ENCODE assay signal across 8 mouse cellular contexts in the genomic region with DNA sequence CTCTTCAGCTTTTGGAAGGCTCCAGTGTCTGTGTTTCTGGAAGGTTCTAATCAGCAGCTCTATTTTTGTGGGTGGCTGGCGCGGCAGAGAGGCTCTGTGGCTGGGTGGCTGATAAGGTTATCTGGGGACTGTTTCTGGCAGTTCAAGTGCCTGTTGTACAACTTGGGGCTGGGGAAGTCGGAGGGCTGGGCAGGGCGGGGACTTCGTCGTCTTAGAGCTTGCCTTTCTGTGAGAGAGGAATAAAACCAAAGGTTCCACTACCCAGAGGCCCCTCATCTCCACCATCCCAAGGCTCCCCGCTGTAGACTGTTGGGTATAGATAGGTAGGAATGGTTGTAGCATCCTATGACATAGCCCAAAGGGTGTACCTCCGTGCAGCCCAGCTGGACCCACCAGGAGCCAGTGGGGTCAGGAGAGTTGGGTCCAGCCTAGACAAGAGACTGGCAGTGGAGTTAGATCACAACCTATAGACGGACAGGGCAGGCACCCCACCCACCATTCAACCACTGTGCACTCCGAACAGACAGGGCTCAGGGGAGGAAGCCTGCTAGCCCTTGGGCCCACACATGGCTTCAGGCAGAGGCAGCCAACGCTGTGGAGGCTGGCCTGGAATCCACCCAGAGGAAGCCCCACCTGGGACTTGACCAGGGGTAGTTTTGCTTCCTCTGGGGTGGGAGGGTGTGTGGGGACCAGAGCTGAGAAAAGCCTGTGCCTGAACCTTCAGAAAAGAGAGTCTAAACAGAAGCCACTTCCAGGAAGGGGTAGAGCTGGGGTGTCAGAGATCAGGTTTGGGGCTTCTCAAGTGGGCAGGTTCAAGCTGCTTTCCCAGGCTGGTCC.
DNase-seq lines count a peak whose midpoint lies in the region; ATAC-seq lines count a peak whose summit lies in the region.

No protein-coding gene starts in this region.

- peak overlapping the region; percentile 37 for H3K4me2 ChIP-seq in heart, embryonic 15.5 days

- no peaks in the 10 kb centered on the region for H3K27me3 ChIP-seq in heart, embryonic 15.5 days

- ATAC-seq in heart, embryonic 15.5 days (replicated peaks; ENCODE audit: insufficient number of reproducible peaks, insufficient read depth, low FRiP score, low read depth): peak; percentile 79
- ATAC-seq in monocyte, adult 5-6 weeks (replicated peaks; ENCODE audit: insufficient number of reproducible peaks, low FRiP score, low TSS enrichment, poor library complexity, severe bottlenecking): peak; percentile 23; the same call in 1 of the 2 replicates

- 15% methylated on average over 11 of the region's 11 CpGs for WGBS in heart, embryonic 15.5 days

- no peaks in the 10 kb centered on the region for H3K9me3 ChIP-seq in heart, embryonic 15.5 days (replicated peaks)

- peaks cover 71% of the 10 kb centered on the region for H3K4me1 ChIP-seq in heart, embryonic 15.5 days (replicated peaks)

- peak; percentile 24 for DNase-seq in adrenal gland, postnatal 14 days
- no peak for DNase-seq in adrenal gland, postnatal 4 days (ENCODE audit: low spot score in 2 of 2)
- peak; percentile 95 for DNase-seq in MEL-GATA-1-ER (ENCODE audit: extremely low read depth, low read depth)
- DNase-seq in cerebellum, adult 11 months: no peak
- DNase-seq in kidney, postnatal 14 days: no peak
- DNase-seq in Muller cell, postnatal 12 days (ENCODE audit: inconsistent ontology term): no peak

- no peak overlapping the region for H3K4me3 ChIP-seq in heart, embryonic 15.5 days

- no peaks in the 10 kb centered on the region for H3K36me3 ChIP-seq in heart, embryonic 15.5 days

- H3K9ac ChIP-seq in heart, embryonic 15.5 days: no peak overlapping the region

- H3K27ac ChIP-seq in heart, embryonic 15.5 days: peak overlapping the region; percentile 89

Comparison
In these comparisons a context has a peak if more than half of its experiments do, and no peak if none do; other contexts are left out.
1. DNase-seq: peak in adrenal gland, postnatal 14 days (single experiment) and MEL-GATA-1-ER (single experiment); none in adrenal gland, postnatal 4 days (0 of 2), cerebellum, adult 11 months (single experiment), kidney, postnatal 14 days (single experiment) and Muller cell, postnatal 12 days (single experiment).